Mouse (Mus musculus) lung, postnatal 25 days (tissue): Measurements from ENCODE around the gene Slc39a8.

Source experiments
- DNase-seq: peaks from one replicate; pipeline ENCODE4 v3.0.0; 2022; ENCODE audit warnings: low spot score

The Slc39a8 gene

DNA sequence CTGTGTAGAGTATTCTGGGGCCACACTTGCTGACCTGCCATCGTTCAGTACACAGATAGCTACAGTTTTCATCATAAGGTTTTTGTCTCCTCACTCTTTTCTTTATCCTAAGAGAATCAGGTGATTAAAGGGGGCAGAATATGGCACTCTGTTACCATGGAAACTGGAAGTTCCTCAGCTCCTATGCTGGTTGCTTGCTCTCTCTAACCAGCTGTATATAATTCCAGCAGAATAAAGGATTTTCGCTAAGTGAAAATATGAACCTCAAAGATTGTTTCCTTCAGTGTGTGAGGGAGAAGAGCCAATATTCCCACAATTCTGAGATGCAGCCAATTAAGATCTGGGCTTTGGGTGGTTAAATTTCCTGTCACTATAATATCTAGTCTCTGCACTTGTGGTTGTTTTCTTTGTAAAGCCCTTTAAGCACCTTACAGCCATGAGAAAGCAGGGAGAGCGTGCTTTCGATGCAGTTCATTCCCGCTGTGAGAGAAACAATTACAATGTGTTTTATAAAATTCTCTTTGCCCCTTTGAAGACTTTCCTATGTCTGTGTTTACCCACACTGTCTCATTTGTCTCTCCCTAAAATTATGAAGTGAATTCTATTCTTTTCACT, 93.6 kb downstream of the Slc39a8 start:
- no peak for DNase-seq

GRCm38 (mm10) chr3:135919305-135919704, 94.2 kb downstream of the Slc39a8 start:
- no peak for DNase-seq

DNA sequence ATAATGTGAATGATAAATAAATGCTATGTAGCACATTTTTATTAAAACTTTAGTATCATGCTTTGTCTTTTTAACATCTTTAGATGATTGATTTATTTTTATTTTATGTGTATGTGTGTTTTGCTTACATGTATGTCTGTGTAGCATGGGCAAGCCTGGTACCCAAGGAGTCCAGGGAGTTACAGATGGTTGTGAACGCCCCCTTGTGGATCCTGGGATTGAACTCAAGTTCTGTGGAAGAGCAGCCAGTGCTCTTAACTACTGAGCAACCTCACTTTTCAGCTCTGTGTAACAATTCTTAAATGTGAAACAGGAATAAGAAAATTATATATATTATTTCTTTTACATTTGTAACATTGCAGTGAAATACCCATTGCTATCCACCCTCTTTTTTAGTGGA, 101.7 kb downstream of the Slc39a8 start:
- DNase-seq: no peak

DNA sequence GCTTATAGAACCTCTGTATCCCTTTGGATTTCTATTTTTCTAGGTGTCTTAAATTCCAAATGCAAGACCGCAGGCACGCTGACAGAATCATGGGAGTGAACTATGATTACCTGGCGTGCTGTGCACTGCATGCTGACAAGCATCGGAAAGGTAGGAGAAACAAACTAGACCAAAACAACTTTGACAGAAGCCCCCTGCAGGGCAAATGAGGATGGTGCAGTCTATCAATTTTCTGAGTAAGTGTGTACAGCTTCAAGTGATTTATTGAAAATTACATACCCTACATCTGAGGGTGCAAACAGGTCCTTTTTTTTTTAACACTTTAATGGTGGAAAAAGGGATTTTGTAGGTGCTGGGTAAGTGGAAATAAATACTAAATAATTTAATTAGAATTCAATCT, 103.1 kb downstream of the Slc39a8 start:
- DNase-seq: no peak

- DNase-seq: no peak
These were observed 112.4 kb downstream of the Slc39a8 start for GRCm38 (mm10) chr3:135937455-135937854.
